Mouse (Mus musculus) neutrophil, adult 59 days (primary cell): ENCODE results near the gene Leprot. TPM values are rescaled to one million over a fixed set of nuclear protein-coding genes. Genes with fewer than 3 reads are reported as not detected.

Experiments used
- total RNA-seq, 2 experiments: library from RNA; stranded (reverse); gene quantifications; 1 replicate in 1 of 2; 2 replicates in 1 of 2; pipeline ENCODE4 v1.2.4; 2023

Gene Leprot
- total RNA-seq, result 10 to 100 TPM; 47.5 to 55.4 TPM

DNA sequence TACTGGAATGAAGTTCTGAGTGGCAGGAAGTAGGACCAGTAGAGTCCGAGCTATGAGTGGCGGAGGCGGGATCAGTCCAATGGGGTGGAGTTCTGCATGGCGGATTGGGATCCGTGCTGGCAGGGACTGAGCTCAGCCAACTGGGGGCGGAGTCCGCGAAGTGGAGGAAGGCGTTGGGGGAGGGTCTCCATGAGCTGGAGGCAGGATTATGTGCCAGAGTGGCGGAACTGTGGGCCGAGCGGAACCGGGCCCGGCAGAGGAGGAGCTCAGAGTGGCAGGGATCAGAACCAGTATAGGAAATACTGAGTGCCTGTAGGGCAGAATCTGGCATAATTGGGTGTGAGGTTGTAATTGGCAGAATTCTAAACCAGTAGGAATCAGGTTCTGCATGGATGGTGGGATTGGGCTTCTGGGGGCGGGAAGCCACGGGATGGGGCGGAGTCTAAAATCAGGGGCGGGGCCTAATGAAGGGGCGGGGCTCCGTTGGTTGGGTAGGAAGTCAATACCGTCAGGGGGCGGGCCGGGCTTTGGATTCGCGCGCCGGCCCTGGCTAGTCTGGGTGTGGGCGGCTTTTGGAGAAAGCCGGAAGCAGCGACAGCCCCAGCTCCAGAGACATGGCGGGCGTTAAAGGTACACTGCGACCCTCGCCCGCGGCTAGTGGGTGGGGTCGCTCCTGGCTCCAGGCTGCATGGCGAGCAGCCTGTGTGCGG, at the start of gene Leprot:
Gene Leprot, plus strand, starts transcription at position 523 of the 710 bp plus-strand sequence.

Other genes with a start within 250 kb of the Leprot start
- gene Ak4, start 228.4 kb upstream of the Leprot start, total RNA-seq, result 1 to 10 TPM in 1 of 2 experiments, under 1 TPM in 1; 0.49 to 1.2 TPM
- gene Dnajc6, start 151.1 kb upstream of the Leprot start, total RNA-seq, result 1 to 10 TPM; 1.1 to 2.9 TPM
- gene Lepr, start 69.7 kb downstream of the Leprot start, total RNA-seq, result 1 to 10 TPM in 1 of 2 experiments, under 1 TPM in 1; 0.87 to 1.0 TPM
- not detected for gene B020004J07Rik, start 196.3 kb downstream of the Leprot start, total RNA-seq
- gene C130073F10Rik, start 246.1 kb downstream of the Leprot start, total RNA-seq, result not detected